Mouse (Mus musculus): ENCODE results near the gene Armc12. TPM values are rescaled to one million over a fixed set of nuclear protein-coding genes. Genes with fewer than 3 reads are reported as not detected.

Gene Armc12
- polyA plus RNA-seq (2021), result not detected

DNA sequence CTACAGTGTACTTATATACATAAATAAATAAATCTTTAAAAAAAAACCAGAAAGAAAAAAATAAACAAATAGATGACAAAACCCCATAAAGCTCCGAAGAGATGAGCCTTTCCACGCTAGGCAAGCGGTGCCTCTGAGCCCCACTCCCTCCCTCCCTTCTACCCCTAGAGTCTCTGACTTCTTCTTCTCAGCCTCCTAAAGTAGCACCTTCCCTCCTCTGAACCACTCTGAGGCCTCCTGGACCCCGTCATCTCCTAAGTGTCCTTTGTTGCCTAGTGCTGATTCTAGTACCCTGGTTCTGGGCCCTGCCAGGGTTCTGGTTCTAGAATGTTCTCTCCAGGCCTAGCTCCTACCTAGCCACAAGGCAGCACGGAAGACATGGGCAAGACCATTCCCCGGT, at the start of gene Armc12:
Gene Armc12, plus strand, starts transcription at position 301 of the 400 bp plus-strand sequence.
- no peaks in the 10 kb centered on the region for H3K27me3 ChIP-seq
- CTCF ChIA-PET, result no interaction called here
- in situ Hi-C loops (cut with MboI; ENCODE audit: low pct_unique_long_range_greater_than_20kb), result loop anchor here (25.0 kb wide), 1 partner anchor 318 kb away; the partner anchor contains the start of gene Def6
- ATAC-seq, result no peak
- TF ChIP-seq CTCF (IDR thresholded peaks at IDR 0.05), result no peak
- POLR2A ChIA-PET, result no interaction called here
- DNase-seq (ENCODE audit: low read depth, low spot score), result no peak

DNA sequence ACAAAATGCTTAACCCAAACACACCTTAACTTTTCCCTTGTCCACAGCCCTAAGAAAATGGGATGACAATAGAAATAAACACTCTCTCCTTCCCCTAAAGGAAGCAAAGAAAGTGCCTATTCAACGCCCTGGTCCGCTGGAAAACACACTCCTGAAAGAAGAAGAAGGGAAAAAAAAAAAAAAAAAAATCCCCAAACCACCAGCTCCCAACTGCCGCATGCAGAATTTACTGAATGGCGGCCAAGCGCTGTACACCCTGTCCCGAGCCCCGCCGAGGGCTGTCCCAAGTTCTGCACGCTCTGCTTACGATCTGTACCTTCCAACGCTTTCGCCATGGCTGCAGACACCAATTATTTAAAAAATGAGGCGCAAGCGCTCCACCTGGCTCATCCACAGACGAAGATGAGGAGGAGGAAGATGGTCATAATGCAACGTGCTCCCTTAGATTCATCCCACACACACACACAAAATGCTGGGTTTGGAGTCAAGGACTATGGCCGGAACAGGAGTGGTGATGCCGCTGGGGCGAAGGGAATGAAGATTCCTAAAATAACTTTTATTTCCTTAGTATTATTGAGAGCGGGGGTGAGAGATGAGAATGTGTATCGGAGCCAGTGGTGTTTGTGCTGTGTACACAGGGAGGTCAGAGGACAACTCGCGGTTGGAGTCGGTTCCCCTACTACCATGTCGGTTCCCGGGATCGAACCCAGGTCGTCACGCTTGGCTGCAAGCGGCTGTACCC, 45.7 kb upstream of the Armc12 start:
- ATAC-seq, result no peak
- in situ Hi-C loops (cut with MboI; ENCODE audit: low pct_unique_long_range_greater_than_20kb), result no loop called here
- no peak for DNase-seq (ENCODE audit: low read depth, low spot score)
- H3K27me3 ChIP-seq, result no peaks in the 10 kb centered on the region
- no peak for TF ChIP-seq CTCF (IDR thresholded peaks at IDR 0.05)
- CTCF ChIA-PET, result interaction anchor here (0.9 to 1.9 kb wide), 2 partner anchors 10 to 42 kb away, joined by 4 to 5 read pairs; no protein-coding TSS in a partner anchor
- POLR2A ChIA-PET, result interaction anchor here (0.7 kb wide), 1 partner anchor 23 kb away, joined by 5 read pairs; no protein-coding TSS in a partner anchor

DNA sequence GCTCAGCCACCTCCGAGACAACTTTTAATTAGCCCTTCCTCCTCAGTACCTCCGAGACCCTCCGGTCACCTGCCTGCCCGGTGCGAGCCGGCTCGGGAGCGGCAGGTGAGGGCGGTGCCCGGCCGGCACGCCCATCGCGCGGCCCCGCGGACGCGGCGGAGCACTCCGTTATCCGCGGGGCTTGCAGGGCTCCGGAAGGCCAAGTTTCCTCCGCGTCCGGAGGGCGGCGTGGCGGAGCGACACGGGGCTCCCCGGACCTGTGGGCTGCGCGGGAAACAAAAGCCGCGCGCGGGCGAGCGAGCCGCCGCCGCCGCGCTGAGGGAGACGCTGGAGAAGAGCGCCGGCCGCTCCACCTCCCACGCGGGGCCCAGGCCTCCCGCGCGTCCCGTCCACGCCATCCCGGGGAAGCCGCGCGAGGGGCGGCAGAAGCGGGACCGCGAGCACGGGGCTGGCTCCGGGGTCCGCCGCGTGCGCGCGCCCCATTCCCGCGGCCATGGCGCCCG, 45.1 kb upstream of the Armc12 start:
- DNase-seq (ENCODE audit: low read depth, low spot score) (no peak), ATAC-seq (peak; percentile 44)
- TF ChIP-seq CTCF (IDR thresholded peaks at IDR 0.05), result peak; percentile 47
- CTCF ChIA-PET, result interaction anchor here (1.0 kb wide), 1 partner anchor 12 kb away, joined by 3 read pairs; no protein-coding TSS in a partner anchor
- in situ Hi-C loops (cut with MboI; ENCODE audit: low pct_unique_long_range_greater_than_20kb), result no loop called here
- no peaks in the 10 kb centered on the region for H3K27me3 ChIP-seq
- POLR2A ChIA-PET, result no interaction called here

DNA sequence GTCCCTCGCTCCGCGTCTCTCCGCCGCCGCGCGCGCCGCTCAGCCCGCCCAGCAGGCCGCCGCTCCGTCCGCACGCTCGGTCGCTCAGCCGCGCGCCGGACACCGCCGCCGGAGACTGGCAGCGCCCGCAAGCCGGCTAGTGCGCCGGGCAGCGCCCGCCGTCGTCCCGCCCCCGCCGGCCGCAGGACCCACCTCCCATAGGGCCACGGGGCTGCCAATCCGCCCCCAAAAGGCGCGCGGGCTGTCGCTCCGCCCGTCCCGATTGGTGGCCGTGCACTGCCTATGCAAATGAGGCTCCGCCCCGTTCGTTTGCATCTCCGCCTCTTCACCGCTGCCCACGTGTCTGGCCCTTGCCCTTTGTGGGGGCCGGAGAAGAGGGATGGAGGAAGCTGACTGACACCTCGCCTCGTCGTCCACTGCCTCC, 44.6 kb upstream of the Armc12 start:
- CTCF ChIA-PET, result interaction anchor here (1.0 kb wide), 1 partner anchor 11 kb away, joined by 3 read pairs; no protein-coding TSS in a partner anchor
- TF ChIP-seq CTCF (IDR thresholded peaks at IDR 0.05), result no peak
- ATAC-seq, result peak; percentile 94
- no peaks in the 10 kb centered on the region for H3K27me3 ChIP-seq
- POLR2A ChIA-PET, result no interaction called here
- in situ Hi-C loops (cut with MboI; ENCODE audit: low pct_unique_long_range_greater_than_20kb), result no loop called here
- DNase-seq (ENCODE audit: low read depth, low spot score), result peak; percentile 71

DNA sequence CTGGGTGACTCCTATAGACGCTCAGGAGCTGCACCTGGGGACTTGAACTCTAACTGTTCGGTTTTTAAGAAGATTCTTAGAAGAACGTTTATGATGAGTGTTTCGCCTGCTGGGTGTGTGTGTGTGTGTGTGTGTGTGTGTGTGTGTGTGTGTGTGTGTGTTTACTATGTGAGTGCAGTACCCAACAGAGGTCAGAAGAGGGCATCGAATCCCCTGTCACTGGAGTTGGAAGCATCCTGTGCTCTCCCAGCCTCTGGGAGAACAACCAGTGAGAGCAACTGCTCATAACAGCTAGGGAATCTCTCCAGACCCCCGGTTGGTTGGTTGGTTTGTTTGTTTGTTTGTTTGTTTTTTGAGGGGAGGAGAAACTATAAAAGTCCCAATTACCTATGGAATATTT, 43.9 kb upstream of the Armc12 start:
- ChIA-PET POLR2A (no interaction called here), CTCF (interaction anchor here (1.0 to 1.3 kb wide), 2 partner anchors 10 to 41 kb away, joined by 3 to 4 read pairs; no protein-coding TSS in a partner anchor)
- TF ChIP-seq CTCF (IDR thresholded peaks at IDR 0.05), result no peak
- in situ Hi-C loops (cut with MboI; ENCODE audit: low pct_unique_long_range_greater_than_20kb), result no loop called here
- ATAC-seq (no peak), DNase-seq (ENCODE audit: low read depth, low spot score) (no peak)
- no peaks in the 10 kb centered on the region for H3K27me3 ChIP-seq

DNA sequence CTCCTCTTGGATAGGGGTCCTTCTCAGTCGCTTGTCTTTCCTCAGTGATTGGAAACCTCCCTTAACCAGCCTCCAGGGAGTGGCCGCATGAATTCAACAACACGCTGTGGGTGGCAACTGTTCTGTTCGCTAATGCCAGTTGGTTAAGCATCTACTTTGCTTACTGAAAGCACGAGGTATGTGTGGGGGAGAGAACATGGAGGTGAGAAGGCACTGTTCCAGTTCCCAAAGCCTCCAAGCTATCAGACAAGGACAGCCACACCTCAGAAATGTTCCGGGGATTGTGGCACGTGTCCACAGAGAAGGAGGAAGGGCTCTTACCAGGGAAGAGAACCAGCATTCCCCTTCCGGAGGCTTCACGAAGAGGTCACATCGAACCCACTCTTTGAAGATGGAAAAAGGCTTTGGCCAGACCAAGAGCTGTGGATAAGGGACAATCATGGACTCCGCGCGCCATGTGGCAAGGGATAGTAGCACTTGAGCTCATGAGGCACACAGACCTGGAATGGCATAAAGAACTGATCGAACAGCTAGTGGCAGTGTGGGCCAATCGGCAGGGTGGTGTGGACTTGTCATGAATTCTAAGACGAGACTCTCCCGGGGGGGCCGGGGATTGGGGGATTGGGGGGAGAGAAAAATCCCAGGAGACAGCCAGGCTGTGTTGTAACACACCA, 42.9 kb upstream of the Armc12 start:
- DNase-seq (ENCODE audit: low read depth, low spot score), result no peak
- TF ChIP-seq CTCF (IDR thresholded peaks at IDR 0.05), result no peak
- POLR2A ChIA-PET, result no interaction called here
- CTCF ChIA-PET, result interaction anchor here (1.3 kb wide), 1 partner anchor 40 kb away, joined by 4 read pairs; no protein-coding TSS in a partner anchor
- no peak for ATAC-seq
- no peaks in the 10 kb centered on the region for H3K27me3 ChIP-seq
- in situ Hi-C loops (cut with MboI; ENCODE audit: low pct_unique_long_range_greater_than_20kb), result no loop called here

DNA sequence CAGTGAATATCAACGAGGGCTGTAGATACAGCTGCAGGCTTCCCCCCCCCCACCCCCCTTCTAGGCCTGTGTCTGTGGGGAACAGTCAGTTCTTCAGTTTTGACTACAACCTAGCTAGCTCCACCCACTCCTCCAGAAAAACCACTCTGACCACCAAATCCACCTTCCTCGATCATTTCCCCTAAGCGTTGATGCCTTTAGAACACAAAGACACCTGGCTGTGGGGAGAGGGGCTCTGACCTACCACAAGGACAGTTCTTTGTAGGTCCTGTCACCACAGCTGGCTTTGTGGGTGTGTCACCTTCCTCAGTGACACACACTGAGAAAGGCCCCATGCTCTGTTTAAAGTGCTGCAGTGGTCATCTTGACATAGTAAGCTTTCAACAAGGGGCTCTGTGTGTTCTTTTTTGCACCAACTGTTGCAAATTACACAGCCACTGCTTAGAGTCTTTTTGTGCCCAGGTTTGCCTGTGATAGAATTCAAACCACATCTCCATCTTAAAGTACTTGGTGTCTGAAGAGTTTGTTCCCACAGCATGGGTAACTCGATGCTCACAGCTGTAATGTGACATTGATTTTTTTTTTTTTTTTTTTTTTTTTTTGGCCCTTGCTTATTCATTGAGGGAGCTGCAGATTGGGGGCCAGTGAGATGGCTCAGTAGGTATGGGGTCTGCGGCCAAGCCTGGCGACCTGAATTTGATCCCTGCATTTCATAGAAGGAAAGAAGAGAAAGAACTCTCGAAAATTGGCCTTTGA, 42.2 kb upstream of the Armc12 start:
- CTCF ChIA-PET, result no interaction called here
- TF ChIP-seq CTCF (IDR thresholded peaks at IDR 0.05), result no peak
- POLR2A ChIA-PET, result interaction anchor here (0.7 kb wide), 1 partner anchor 416 kb away, joined by 3 read pairs; no protein-coding TSS in a partner anchor
- ATAC-seq (no peak), DNase-seq (ENCODE audit: low read depth, low spot score) (no peak)
- in situ Hi-C loops (cut with MboI; ENCODE audit: low pct_unique_long_range_greater_than_20kb), result no loop called here
- H3K27me3 ChIP-seq, result no peaks in the 10 kb centered on the region

DNA sequence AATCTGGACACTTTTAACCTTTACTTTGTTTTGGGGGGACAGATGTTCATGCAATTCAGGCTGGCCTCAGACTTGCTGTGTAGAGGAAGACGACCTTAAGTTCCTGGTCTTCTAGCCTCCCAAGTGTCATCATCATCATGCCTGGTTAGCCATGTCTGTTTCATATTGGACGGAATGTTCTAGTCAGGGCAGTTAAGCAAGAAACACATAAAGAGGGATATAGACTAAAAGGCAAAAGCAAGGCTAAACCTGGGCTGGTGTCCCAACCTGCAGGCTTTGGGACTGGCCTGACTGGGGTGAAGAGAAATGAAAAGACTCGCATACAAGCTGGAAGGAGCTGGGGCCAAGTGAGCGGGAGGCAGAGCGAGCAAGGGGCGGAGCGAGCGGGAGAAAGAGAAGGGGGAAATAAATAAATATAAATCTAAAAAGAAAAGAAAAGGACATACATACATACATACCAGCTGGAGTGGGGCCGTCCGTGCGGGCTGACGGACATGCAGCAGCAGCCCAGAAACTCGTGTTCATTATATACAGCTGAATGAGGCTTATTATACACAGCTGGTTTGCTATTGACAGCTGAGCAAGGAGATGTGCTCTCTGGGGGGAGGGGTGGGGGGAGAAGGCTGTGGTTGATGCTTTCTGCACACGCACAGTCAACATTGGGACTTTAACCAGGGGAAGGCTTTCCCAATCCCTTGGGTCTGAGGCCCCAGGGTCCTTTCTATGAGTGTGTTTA, 39.4 kb upstream of the Armc12 start:
- no peak for DNase-seq (ENCODE audit: low read depth, low spot score)
- CTCF ChIA-PET, result no interaction called here
- POLR2A ChIA-PET, result interaction anchor here (0.6 kb wide), 1 partner anchor 99 kb away, joined by 3 read pairs; no protein-coding TSS in a partner anchor
- no peak for TF ChIP-seq CTCF (IDR thresholded peaks at IDR 0.05)
- no peaks in the 10 kb centered on the region for H3K27me3 ChIP-seq
- in situ Hi-C loops (cut with MboI; ENCODE audit: low pct_unique_long_range_greater_than_20kb), result no loop called here
- ATAC-seq, result no peak

DNA sequence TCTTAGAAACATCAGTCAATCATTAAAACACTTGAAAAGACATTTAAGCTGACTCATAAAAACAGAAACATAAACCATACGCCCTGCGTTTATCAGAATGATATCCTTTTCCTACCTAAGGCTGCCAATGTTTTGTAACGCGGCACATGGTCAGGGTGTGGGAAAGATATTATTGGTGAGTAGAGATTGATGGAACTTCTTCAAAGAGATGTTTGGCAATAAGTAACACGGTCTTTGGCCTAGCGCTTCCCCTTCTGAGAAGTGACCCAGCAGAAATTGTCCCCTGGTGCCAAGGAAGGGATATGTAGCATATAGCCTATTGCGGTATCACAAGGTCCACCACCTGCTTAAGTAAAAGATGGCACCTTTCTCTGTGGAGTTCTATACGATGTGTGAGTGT, 34.8 kb upstream of the Armc12 start:
- no peak for TF ChIP-seq CTCF (IDR thresholded peaks at IDR 0.05)
- DNase-seq (ENCODE audit: low read depth, low spot score) (no peak), ATAC-seq (no peak)
- no peaks in the 10 kb centered on the region for H3K27me3 ChIP-seq
- in situ Hi-C loops (cut with MboI; ENCODE audit: low pct_unique_long_range_greater_than_20kb), result no loop called here
- ChIA-PET POLR2A (no interaction called here), CTCF (no interaction called here)

DNA sequence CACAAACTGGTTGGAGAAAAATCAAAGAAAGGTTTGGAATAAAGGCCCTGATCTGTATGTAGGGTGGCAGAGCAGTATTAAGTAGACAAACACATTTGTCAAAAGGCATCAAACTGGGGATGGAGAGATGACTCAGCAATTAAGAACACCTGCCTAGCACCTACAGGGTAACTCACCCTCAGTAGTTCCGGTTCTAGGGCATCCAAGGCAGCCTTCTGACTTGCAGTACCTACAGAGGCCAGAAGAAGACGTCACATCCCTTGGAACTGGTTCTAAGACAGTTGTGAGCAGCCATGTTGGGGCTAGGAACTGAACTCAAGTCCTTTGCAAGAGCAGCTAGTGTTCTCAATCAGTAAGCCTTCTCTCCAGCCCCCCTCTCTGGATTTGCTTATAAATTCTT, 31.4 kb upstream of the Armc12 start:
- ATAC-seq, result no peak
- POLR2A ChIA-PET, result no interaction called here
- no peaks in the 10 kb centered on the region for H3K27me3 ChIP-seq
- no peak for DNase-seq (ENCODE audit: low read depth, low spot score)
- in situ Hi-C loops (cut with MboI; ENCODE audit: low pct_unique_long_range_greater_than_20kb), result no loop called here
- CTCF ChIA-PET, result no interaction called here
- TF ChIP-seq CTCF (IDR thresholded peaks at IDR 0.05), result no peak
